Mouse (Mus musculus) forebrain, embryonic 15.5 days (tissue): ENCODE measurements around the gene C1qtnf5. TPM values are rescaled to one million over a fixed set of nuclear protein-coding genes. Genes with fewer than 3 reads are reported as not detected.
"Not testable (repeated sequence)": the region's sequence is repeated elsewhere in the genome, so short reads cannot be mapped to it uniquely, and the experiment has no call there.

Experiments
- ATAC-seq: fragments of 200-750 bp; cut with Nextera tagmentation; replicated peaks from 2 replicates; pipeline ENCODE4 v1.8.0; 2017; ENCODE audit warnings: mild to moderate bottlenecking, moderate TSS enrichment, moderate library complexity
- H3K27ac ChIP-seq: fragments of 300-500 bp; sonication (generic); replicated peaks from 2 replicates; pipeline ENCODE4 v1.5.1; 2015; ENCODE audit warnings: mild to moderate bottlenecking, inconsistent platforms
- H3K27me3 ChIP-seq: fragments of 300-500 bp; sonication (generic); 2 replicates; pipeline ENCODE4 v1.6.1; 2015; ENCODE audit warnings: inconsistent platforms
- H3K36me3 ChIP-seq: fragments of 300-500 bp; sonication (generic); 2 replicates; pipeline ENCODE4 v1.6.1; 2015; ENCODE audit warnings: mild to moderate bottlenecking, inconsistent platforms
- H3K4me1 ChIP-seq: fragments of 300-500 bp; sonication (generic); 2 replicates; pipeline ENCODE4 v1.6.1; 2015; ENCODE audit warnings: inconsistent platforms
- H3K4me2 ChIP-seq: fragments of 300-500 bp; sonication (generic); replicated peaks from 2 replicates; pipeline ENCODE4 v1.6.1; 2015; ENCODE audit warnings: mild to moderate bottlenecking, inconsistent platforms
- H3K4me3 ChIP-seq: fragments of 300-500 bp; sonication (generic); 2 replicates; pipeline ENCODE4 v1.5.1; 2015; ENCODE audit warnings: mild to moderate bottlenecking, inconsistent platforms
- H3K9ac ChIP-seq: fragments of 300-500 bp; sonication (generic); replicated peaks from 2 replicates; pipeline ENCODE4 v1.6.1; 2015; ENCODE audit warnings: mild to moderate bottlenecking, inconsistent platforms
- H3K9me3 ChIP-seq: fragments of 300-500 bp; sonication (generic); 2 replicates; pipeline ENCODE4 v1.6.1; 2016; ENCODE audit warnings: inconsistent platforms
- WGBS: fragments of 180-500 bp; shearing (Covaris S2); methylation state at CpG from one replicate; pipeline ENCODE4 v1.1.7; 2015; ENCODE audit warnings: mixed read lengths; 5-methylcytosine and 5-hydroxymethylcytosine counted together
- polyA plus RNA-seq: library from polyadenylated mRNA; unstranded; fragments of >200 nt; fragmentation: Nextera tagmentation; extraction: Ambion mirVana; gene quantifications from 2 replicates; pipeline ENCODE4 v1.2.1, GENCODE M21; 2015

Gene C1qtnf5
- polyA plus RNA-seq, 1 experiment from 2014 or later: 3.6 TPM

- H3K27me3 ChIP-seq: not testable (repeated sequence)
- WGBS: 65% methylated on average over 10 of the region's 12 CpGs
These were observed 4.9 kb downstream of the C1qtnf5 start for GRCm38 (mm10) chr9:44111909-44112308.

GRCm38 (mm10) chr9:44113105-44113789 lies 6.2 kb downstream of the C1qtnf5 start, which contains the start of the genes Gm49380 and Rnf26:
Gene Gm49380 (minus strand): TSS chr9:44113500.
Gene Rnf26 (minus strand): TSS chr9:44113517.
- H3K36me3 ChIP-seq: no peaks in the 10 kb centered on the region
- no peaks in the 10 kb centered on the region for H3K27me3 ChIP-seq
- H3K9me3 ChIP-seq: no peaks in the 10 kb centered on the region
- peak within 1 kb of the TSS; percentile 68 for H3K4me3 ChIP-seq
- peak; percentile 95 for ATAC-seq
- H3K27ac ChIP-seq: peak within 1 kb of the TSS; percentile 19; the same call in 1 of the 2 replicates
- peak within 1 kb of the TSS; percentile 51 for H3K4me2 ChIP-seq
- under 1% methylated on average over 50 of the region's 51 CpGs for WGBS
- H3K9ac ChIP-seq: peak within 1 kb of the TSS; percentile 61
- peaks cover 38% of the 10 kb centered on the region for H3K4me1 ChIP-seq

More at GRCm38 (mm10) chr9:44111909-44112308, 4.9 kb downstream of the C1qtnf5 start:
- H3K27ac ChIP-seq, H3K9ac ChIP-seq, H3K4me3 ChIP-seq, ATAC-seq, H3K36me3 ChIP-seq, H3K9me3 ChIP-seq: not testable (repeated sequence)
- peak overlapping the region; percentile 51 for H3K4me2 ChIP-seq
- H3K4me1 ChIP-seq: peaks cover 52% of the 10 kb centered on the region

- no peak for ATAC-seq
- H3K36me3 ChIP-seq: no peaks in the 10 kb centered on the region
- no peak overlapping the region for H3K4me3 ChIP-seq
- H3K9ac ChIP-seq: no peak overlapping the region
- H3K4me1 ChIP-seq: peaks cover 26% of the 10 kb centered on the region
- WGBS: 85% methylated on average over 2 of the region's 2 CpGs
- no peaks in the 10 kb centered on the region for H3K9me3 ChIP-seq
- H3K27me3 ChIP-seq: no peaks in the 10 kb centered on the region
- H3K4me2 ChIP-seq: no peak overlapping the region
- no peak overlapping the region for H3K27ac ChIP-seq
These were observed 7.4 kb downstream of the C1qtnf5 start for GRCm38 (mm10) chr9:44114453-44114852.

GRCm38 (mm10) chr9:44115599-44115998 lies 8.6 kb downstream of the C1qtnf5 start:
- Histone ChIP-seq H3K36me3 (no peaks in the 10 kb centered on the region), H3K4me2 (no peak overlapping the region), H3K27ac (no peak overlapping the region), H3K27me3 (no peaks in the 10 kb centered on the region), H3K9ac (no peak overlapping the region), H3K4me1 (peaks cover 15% of the 10 kb centered on the region), H3K4me3 (no peak overlapping the region), H3K9me3 (no peaks in the 10 kb centered on the region)
- ATAC-seq: no peak
- WGBS: 92% methylated on average over 9 of the region's 9 CpGs

GRCm38 (mm10) chr9:44116182-44116581 lies 9.1 kb downstream of the C1qtnf5 start:
- H3K9ac ChIP-seq: no peak overlapping the region
- ATAC-seq: no peak
- H3K36me3 ChIP-seq: no peaks in the 10 kb centered on the region
- 85% methylated on average over 4 of the region's 4 CpGs for WGBS
- H3K4me3 ChIP-seq: no peak overlapping the region
- no peak overlapping the region for H3K4me2 ChIP-seq
- H3K4me1 ChIP-seq: peaks cover 12% of the 10 kb centered on the region
- no peaks in the 10 kb centered on the region for H3K27me3 ChIP-seq
- no peak overlapping the region for H3K27ac ChIP-seq
- no peaks in the 10 kb centered on the region for H3K9me3 ChIP-seq

- no peak for ATAC-seq
- H3K9me3 ChIP-seq: no peaks in the 10 kb centered on the region
- H3K4me1 ChIP-seq: no peaks in the 10 kb centered on the region
- H3K27me3 ChIP-seq: no peaks in the 10 kb centered on the region
- H3K27ac ChIP-seq: no peak overlapping the region
- 42% methylated on average over 5 of the region's 5 CpGs for WGBS
- no peak overlapping the region for H3K4me3 ChIP-seq
- H3K36me3 ChIP-seq: no peaks in the 10 kb centered on the region
- H3K9ac ChIP-seq: no peak overlapping the region
- no peak overlapping the region for H3K4me2 ChIP-seq
These were observed 12.0 kb downstream of the C1qtnf5 start for GRCm38 (mm10) chr9:44119011-44119410.

GRCm38 (mm10) chr9:44119948-44120465 lies 13.0 kb downstream of the C1qtnf5 start:
- Histone ChIP-seq H3K27me3 (no peaks in the 10 kb centered on the region), H3K27ac (no peak overlapping the region), H3K4me1 (no peaks in the 10 kb centered on the region), H3K4me2 (no peak overlapping the region), H3K36me3 (no peaks in the 10 kb centered on the region), H3K9me3 (no peaks in the 10 kb centered on the region), H3K4me3 (no peak overlapping the region), H3K9ac (no peak overlapping the region)
- no peak for ATAC-seq
- WGBS: 85% methylated on average over 8 of the region's 8 CpGs

- no peak overlapping the region for H3K27ac ChIP-seq
- H3K4me1 ChIP-seq: peaks cover 10% of the 10 kb centered on the region; the same call in 1 of the 2 replicates
- ATAC-seq: no peak
- no peaks in the 10 kb centered on the region for H3K9me3 ChIP-seq
- no peak overlapping the region for H3K4me3 ChIP-seq
- 80% methylated on average over 6 of the region's 6 CpGs for WGBS
- H3K27me3 ChIP-seq: no peaks in the 10 kb centered on the region
- H3K9ac ChIP-seq: no peak overlapping the region
- no peaks in the 10 kb centered on the region for H3K36me3 ChIP-seq
- no peak overlapping the region for H3K4me2 ChIP-seq
These were observed 17.3 kb downstream of the C1qtnf5 start for GRCm38 (mm10) chr9:44124317-44124716.

GRCm38 (mm10) chr9:44125026-44125425 lies 18.0 kb downstream of the C1qtnf5 start:
- Histone ChIP-seq H3K4me3 (no peak overlapping the region), H3K4me1 (peaks cover 17% of the 10 kb centered on the region), H3K36me3 (no peaks in the 10 kb centered on the region), H3K27ac (no peak overlapping the region), H3K9me3 (no peaks in the 10 kb centered on the region), H3K27me3 (no peaks in the 10 kb centered on the region), H3K9ac (no peak overlapping the region), H3K4me2 (no peak overlapping the region)
- WGBS: 70% methylated on average over 5 of the region's 5 CpGs
- no peak for ATAC-seq

- Histone ChIP-seq H3K27me3 (no peaks in the 10 kb centered on the region), H3K9ac (no peak overlapping the region), H3K36me3 (no peaks in the 10 kb centered on the region), H3K4me2 (0 out of 2 replicates have a peak overlapping the region, but pooled peaks have one; percentile 5), H3K4me3 (no peak overlapping the region), H3K9me3 (no peaks in the 10 kb centered on the region), H3K4me1 (peaks cover 25% of the 10 kb centered on the region), H3K27ac (0 out of 2 replicates have a peak overlapping the region, but pooled peaks have one; percentile 14)
- 23% methylated on average over 18 of the region's 18 CpGs for WGBS
- ATAC-seq: peak; percentile 71
These were observed 18.7 kb downstream of the C1qtnf5 start for GRCm38 (mm10) chr9:44125546-44126428.

GRCm38 (mm10) chr9:44126746-44127145 lies 19.7 kb downstream of the C1qtnf5 start:
- Histone ChIP-seq H3K27me3 (no peaks in the 10 kb centered on the region; the same call in 1 of the 2 replicates), H3K9ac (no peak overlapping the region; the same call in 1 of the 2 replicates), H3K27ac (0 out of 2 replicates have a peak overlapping the region, but pooled peaks have one; percentile 14), H3K4me3 (no peak overlapping the region), H3K36me3 (no peaks in the 10 kb centered on the region), H3K4me2 (no peak overlapping the region), H3K9me3 (no peaks in the 10 kb centered on the region), H3K4me1 (peaks cover 26% of the 10 kb centered on the region)
- ATAC-seq: no peak
- 92% methylated on average over 3 of the region's 3 CpGs for WGBS

- H3K9me3 ChIP-seq: no peaks in the 10 kb centered on the region
- no peak overlapping the region for H3K27ac ChIP-seq
- H3K9ac ChIP-seq: no peak overlapping the region
- no peaks in the 10 kb centered on the region; the same call in 1 of the 2 replicates for H3K27me3 ChIP-seq
- 43% methylated on average over 3 of the region's 3 CpGs for WGBS
- no peak overlapping the region for H3K4me3 ChIP-seq
- no peak overlapping the region for H3K4me2 ChIP-seq
- no peaks in the 10 kb centered on the region for H3K36me3 ChIP-seq
- ATAC-seq: no peak
- H3K4me1 ChIP-seq: peaks cover 26% of the 10 kb centered on the region
These were observed 20.3 kb downstream of the C1qtnf5 start for GRCm38 (mm10) chr9:44127351-44127801.
